Mouse (Mus musculus) hindbrain, embryonic 15.5 days (tissue): ENCODE data around the gene Ripk3. TPM values are rescaled to one million over a fixed set of nuclear protein-coding genes. Genes with fewer than 3 reads are reported as not detected.
"Not testable (repeated sequence)": the region's sequence is repeated elsewhere in the genome, so short reads cannot be mapped to it uniquely, and the experiment has no call there.

ENCODE experiments used
- ATAC-seq: fragments of 200-750 bp; cut with Nextera tagmentation; 2 replicates; pipeline ENCODE4 v1.8.0; 2017; ENCODE audit warnings: low read depth, moderate number of reproducible peaks, moderate TSS enrichment; ENCODE audit not compliant: low FRiP score
- H3K27ac ChIP-seq: fragments of 300-500 bp; sonication (generic); replicated peaks from 2 replicates; pipeline ENCODE4 v1.5.1; 2015; ENCODE audit warnings: mild to moderate bottlenecking, inconsistent platforms
- H3K27me3 ChIP-seq: fragments of 300-500 bp; sonication (generic); 2 replicates; pipeline ENCODE4 v1.6.1; 2015; ENCODE audit warnings: control low read depth, inconsistent platforms
- H3K36me3 ChIP-seq: fragments of 300-500 bp; sonication (generic); 2 replicates; pipeline ENCODE4 v1.6.1; 2015; ENCODE audit warnings: control low read depth, inconsistent platforms
- H3K4me1 ChIP-seq: fragments of 300-500 bp; sonication (generic); replicated peaks from 2 replicates; pipeline ENCODE4 v1.6.1; 2015; ENCODE audit warnings: control low read depth, inconsistent platforms
- H3K4me2 ChIP-seq: fragments of 300-500 bp; sonication (generic); 2 replicates; pipeline ENCODE4 v1.6.1; 2015; ENCODE audit warnings: moderate library complexity, mild to moderate bottlenecking, inconsistent platforms
- H3K4me3 ChIP-seq: fragments of 300-500 bp; sonication (generic); 2 replicates; pipeline ENCODE4 v1.5.1; 2015; ENCODE audit warnings: mild to moderate bottlenecking, inconsistent platforms
- H3K9ac ChIP-seq: fragments of 300-500 bp; sonication (generic); 2 replicates; pipeline ENCODE4 v1.6.1; 2015; ENCODE audit warnings: inconsistent platforms
- H3K9me3 ChIP-seq: fragments of 300-500 bp; sonication (generic); 2 replicates; pipeline ENCODE4 v1.6.1; 2016; ENCODE audit warnings: control low read depth, inconsistent platforms
- WGBS: fragments of 180-500 bp; shearing (Covaris S2); methylation state at CpG from one replicate; pipeline ENCODE4 v1.1.7; 2015; 5-methylcytosine and 5-hydroxymethylcytosine counted together
- polyA plus RNA-seq: library from polyadenylated mRNA; unstranded; fragments of >200 nt; fragmentation: Nextera tagmentation; extraction: Ambion mirVana; gene quantifications from 2 replicates; pipeline ENCODE4 v1.2.1, GENCODE M21; 2015

The Ripk3 gene
- polyA plus RNA-seq, 1 experiment from 2014 or later = 1.6 TPM

DNA sequence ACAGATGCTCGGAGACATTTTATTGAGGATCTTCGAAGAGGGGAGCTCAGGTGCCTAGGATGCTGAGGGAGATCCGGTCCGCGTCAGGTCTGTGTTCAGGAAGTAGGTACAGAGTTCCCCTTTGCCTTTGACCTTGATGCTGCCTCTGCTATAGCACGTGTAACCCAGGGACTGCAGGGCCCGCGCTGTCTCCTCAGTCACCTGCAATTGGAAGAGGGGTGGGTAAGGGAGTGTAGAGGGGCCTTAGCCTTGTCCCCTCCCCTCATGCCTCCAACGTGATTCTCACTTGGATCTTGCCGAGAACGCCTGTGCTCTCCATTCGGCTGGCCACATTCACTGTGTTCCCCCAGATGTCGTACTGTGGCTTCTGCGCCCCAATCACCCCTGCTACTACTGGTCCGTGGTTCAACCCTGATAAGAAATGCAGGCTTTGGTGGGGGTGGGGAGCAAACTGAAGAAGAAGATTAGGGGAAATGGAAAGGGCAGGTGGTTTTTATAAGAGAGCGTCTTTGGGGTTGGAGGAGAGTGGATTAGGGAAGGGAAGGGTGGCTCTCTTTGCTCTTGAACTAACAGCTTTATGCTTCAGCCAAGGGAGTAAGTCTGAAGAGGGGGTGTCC, 19.5 kb downstream of the Ripk3 start:
- Histone ChIP-seq H3K36me3 (no peaks in the 10 kb centered on the region), H3K9ac (no peak overlapping the region), H3K4me2 (no peak overlapping the region), H3K4me3 (no peak overlapping the region), H3K27me3 (peaks cover 43% of the 10 kb centered on the region), H3K9me3 (no peaks in the 10 kb centered on the region), H3K27ac (no peak overlapping the region), H3K4me1 (peaks cover 9% of the 10 kb centered on the region)
- 78% methylated on average over 16 of the region's 16 CpGs for WGBS
- no peak for ATAC-seq

DNA sequence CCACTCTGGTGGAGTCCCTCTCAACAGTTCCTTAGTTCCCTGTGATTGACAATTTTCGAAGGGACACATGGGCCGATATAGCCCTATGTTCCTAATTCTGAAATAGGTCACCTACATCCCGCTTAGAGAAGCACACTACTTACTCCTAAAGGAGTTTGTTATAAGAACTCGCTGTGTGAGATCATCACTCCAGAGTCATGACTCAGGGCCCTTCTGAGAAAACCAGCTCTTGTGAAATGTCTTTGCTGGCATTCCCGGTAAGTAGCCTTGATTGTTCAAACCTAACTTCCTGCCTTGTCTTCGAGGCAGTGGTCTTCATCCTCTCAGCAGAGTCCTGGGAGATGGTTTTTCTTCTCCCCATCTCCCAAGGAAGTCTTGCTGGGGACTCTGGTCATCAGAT, 20.1 kb downstream of the Ripk3 start:
- H3K9ac ChIP-seq = no peak overlapping the region
- ATAC-seq = no peak
- H3K27me3 ChIP-seq = peaks cover 46% of the 10 kb centered on the region
- no peaks in the 10 kb centered on the region for H3K36me3 ChIP-seq
- no peak overlapping the region for H3K4me2 ChIP-seq
- H3K27ac ChIP-seq = no peak overlapping the region
- H3K4me3 ChIP-seq = no peak overlapping the region
- H3K4me1 ChIP-seq = peaks cover 9% of the 10 kb centered on the region
- H3K9me3 ChIP-seq = no peaks in the 10 kb centered on the region
- whole genome bisulfite sequencing = 87% methylated on average over 6 of the region's 6 CpGs

- H3K4me2 ChIP-seq = peak overlapping the region; percentile 82
- H3K9me3 ChIP-seq = no peaks in the 10 kb centered on the region
- H3K27me3 ChIP-seq = peaks cover 51% of the 10 kb centered on the region
- H3K4me3 ChIP-seq = peak overlapping the region; percentile 42
- H3K9ac ChIP-seq = peak overlapping the region; percentile 47
- peak; percentile 49 for ATAC-seq
- WGBS = 13% methylated on average over 52 of the region's 52 CpGs
- H3K4me1 ChIP-seq = peaks cover 11% of the 10 kb centered on the region
- no peak overlapping the region for H3K27ac ChIP-seq
- no peaks in the 10 kb centered on the region for H3K36me3 ChIP-seq
These were observed 20.9 kb downstream of the Ripk3 start for GRCm38 (mm10) chr14:55767519-55768414.

GRCm38 (mm10) chr14:55765696-55766095, 23.0 kb downstream of the Ripk3 start, which contains the start of gene Ltb4r1:
Gene Ltb4r1, plus strand, starts transcription at chr14:55765962.
- no peak within 1 kb of the TSS for H3K27ac ChIP-seq
- no peak within 1 kb of the TSS for H3K4me3 ChIP-seq
- WGBS = 70% methylated on average over 4 of the region's 4 CpGs
- peaks cover 24% of the 10 kb centered on the region for H3K4me1 ChIP-seq
- peaks cover 57% of the 10 kb centered on the region for H3K27me3 ChIP-seq
- H3K4me2 ChIP-seq = no peak within 1 kb of the TSS
- H3K9me3 ChIP-seq = no peaks in the 10 kb centered on the region
- no peak for ATAC-seq
- H3K36me3 ChIP-seq = no peaks in the 10 kb centered on the region
- H3K9ac ChIP-seq = no peak within 1 kb of the TSS

- no peaks in the 10 kb centered on the region for H3K9me3 ChIP-seq
- H3K27ac ChIP-seq = no peak overlapping the region
- H3K36me3 ChIP-seq = no peaks in the 10 kb centered on the region
- peak overlapping the region; percentile 88; the same call in 1 of the 2 replicates for H3K4me2 ChIP-seq
- no peak overlapping the region for H3K9ac ChIP-seq
- WGBS = 65% methylated on average over 7 of the region's 7 CpGs
- ATAC-seq = no peak
- H3K4me1 ChIP-seq = peaks cover 22% of the 10 kb centered on the region
- H3K27me3 ChIP-seq = peaks cover 44% of the 10 kb centered on the region
- H3K4me3 ChIP-seq = no peak overlapping the region
These were observed 25.5 kb downstream of the Ripk3 start for GRCm38 (mm10) chr14:55763166-55763565.

GRCm38 (mm10) chr14:55762001-55762821, 26.5 kb downstream of the Ripk3 start:
- H3K27me3 ChIP-seq = peaks cover 40% of the 10 kb centered on the region
- under 1% methylated on average over 77 of the region's 77 CpGs for WGBS

GRCm38 (mm10) chr14:55761163-55761562, 27.5 kb downstream of the Ripk3 start, which contains the start of gene Ltb4r2:
Gene Ltb4r2, plus strand, starts transcription at chr14:55761428.
- no peak for ATAC-seq
- 78% methylated on average over 6 of the region's 6 CpGs for WGBS
- H3K27me3 ChIP-seq = peaks cover 33% of the 10 kb centered on the region

More at GRCm38 (mm10) chr14:55762001-55762821, 26.5 kb downstream of the Ripk3 start:
- Histone ChIP-seq H3K4me1 (peaks cover 15% of the 10 kb centered on the region), H3K9me3 (no peaks in the 10 kb centered on the region), H3K4me3 (peak overlapping the region; percentile 48), H3K9ac (peak overlapping the region; percentile 63), H3K36me3 (no peaks in the 10 kb centered on the region), H3K27ac (peak overlapping the region; percentile 62), H3K4me2 (peak overlapping the region; percentile 88)
- peak; percentile 71 for ATAC-seq

DNA sequence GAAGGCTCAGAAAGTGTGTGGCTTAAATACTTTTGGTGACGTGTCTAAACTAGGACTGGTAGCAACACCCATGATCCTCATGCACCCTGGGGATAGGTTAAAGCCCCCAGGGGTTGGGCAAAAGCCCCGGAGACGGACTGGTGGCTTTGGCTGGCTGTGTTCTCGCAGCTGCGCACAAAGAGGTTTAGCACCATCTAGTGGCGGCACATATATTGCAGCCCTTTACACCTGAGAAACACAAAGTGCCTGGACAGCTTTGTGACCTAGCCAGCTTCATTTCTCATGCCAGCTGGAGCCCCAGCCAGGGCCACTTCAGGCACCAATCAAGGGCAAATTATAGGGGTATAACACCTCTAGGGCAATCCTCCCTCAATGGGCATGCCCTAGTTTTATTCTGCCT, 28.5 kb downstream of the Ripk3 start:
- H3K27me3 ChIP-seq = peaks cover 23% of the 10 kb centered on the region
- not testable (repeated sequence) for H3K27ac ChIP-seq, ATAC-seq, H3K9me3 ChIP-seq, H3K9ac ChIP-seq, H3K4me3 ChIP-seq
- peaks cover 15% of the 10 kb centered on the region for H3K4me1 ChIP-seq
- WGBS = under 1% methylated on average over 6 of the region's 6 CpGs
- H3K36me3 ChIP-seq = peaks cover 14% of the 10 kb centered on the region
- peak overlapping the region; percentile 44 for H3K4me2 ChIP-seq

More at GRCm38 (mm10) chr14:55761163-55761562, 27.5 kb downstream of the Ripk3 start, which contains the start of gene Ltb4r2:
- H3K36me3 ChIP-seq = peaks cover 5% of the 10 kb centered on the region; the same call in 1 of the 2 replicates
- no peaks in the 10 kb centered on the region for H3K9me3 ChIP-seq
- peaks cover 15% of the 10 kb centered on the region for H3K4me1 ChIP-seq
- peak within 1 kb of the TSS; percentile 88 for H3K4me2 ChIP-seq
- peak within 1 kb of the TSS; percentile 62 for H3K27ac ChIP-seq
- peak within 1 kb of the TSS; percentile 63 for H3K9ac ChIP-seq
- H3K4me3 ChIP-seq = peak within 1 kb of the TSS; percentile 48

- peaks cover 9% of the 10 kb centered on the region for H3K27me3 ChIP-seq
- H3K9me3 ChIP-seq = no peaks in the 10 kb centered on the region
- ATAC-seq = no peak
- WGBS = 17% methylated on average over 8 of the region's 8 CpGs
- H3K4me1 ChIP-seq = peaks cover 15% of the 10 kb centered on the region
- no peak within 1 kb of the TSS for H3K9ac ChIP-seq
- peaks cover 32% of the 10 kb centered on the region for H3K36me3 ChIP-seq
- no peak within 1 kb of the TSS for H3K27ac ChIP-seq
- no peak within 1 kb of the TSS for H3K4me3 ChIP-seq
- H3K4me2 ChIP-seq = peak within 1 kb of the TSS; percentile 29
These were observed 30.3 kb downstream of the Ripk3 start, which contains the start of gene Cideb for GRCm38 (mm10) chr14:55758363-55758784. Gene Cideb, minus strand, starts transcription at chr14:55758458.

DNA sequence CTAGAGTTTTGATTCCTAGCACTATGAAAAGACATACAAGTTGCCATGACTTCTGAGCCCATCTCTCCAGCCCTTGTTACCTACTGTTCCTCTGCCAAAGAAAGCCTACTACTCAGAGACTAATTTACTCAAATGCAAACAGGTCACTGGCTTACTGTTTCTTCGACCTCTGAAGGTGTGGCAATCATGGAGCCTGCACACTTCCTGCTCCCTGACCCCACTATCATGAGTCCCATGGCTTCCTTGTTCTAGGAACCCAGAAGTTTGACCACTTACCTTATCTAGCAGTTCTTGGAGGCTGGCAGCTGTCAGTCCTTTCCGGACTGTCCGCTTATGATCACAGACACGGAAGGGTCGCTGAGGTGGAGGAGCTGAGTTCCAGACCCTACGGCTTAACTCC, 31.1 kb downstream of the Ripk3 start:
- no peak for ATAC-seq
- 87% methylated on average over 6 of the region's 6 CpGs for WGBS
- H3K36me3 ChIP-seq = peaks cover 40% of the 10 kb centered on the region
- H3K4me1 ChIP-seq = peaks cover 11% of the 10 kb centered on the region
- no peak overlapping the region for H3K4me2 ChIP-seq
- peaks cover 6% of the 10 kb centered on the region for H3K27me3 ChIP-seq
- no peaks in the 10 kb centered on the region for H3K9me3 ChIP-seq
- no peak overlapping the region for H3K9ac ChIP-seq
- H3K4me3 ChIP-seq = no peak overlapping the region
- H3K27ac ChIP-seq = no peak overlapping the region

DNA sequence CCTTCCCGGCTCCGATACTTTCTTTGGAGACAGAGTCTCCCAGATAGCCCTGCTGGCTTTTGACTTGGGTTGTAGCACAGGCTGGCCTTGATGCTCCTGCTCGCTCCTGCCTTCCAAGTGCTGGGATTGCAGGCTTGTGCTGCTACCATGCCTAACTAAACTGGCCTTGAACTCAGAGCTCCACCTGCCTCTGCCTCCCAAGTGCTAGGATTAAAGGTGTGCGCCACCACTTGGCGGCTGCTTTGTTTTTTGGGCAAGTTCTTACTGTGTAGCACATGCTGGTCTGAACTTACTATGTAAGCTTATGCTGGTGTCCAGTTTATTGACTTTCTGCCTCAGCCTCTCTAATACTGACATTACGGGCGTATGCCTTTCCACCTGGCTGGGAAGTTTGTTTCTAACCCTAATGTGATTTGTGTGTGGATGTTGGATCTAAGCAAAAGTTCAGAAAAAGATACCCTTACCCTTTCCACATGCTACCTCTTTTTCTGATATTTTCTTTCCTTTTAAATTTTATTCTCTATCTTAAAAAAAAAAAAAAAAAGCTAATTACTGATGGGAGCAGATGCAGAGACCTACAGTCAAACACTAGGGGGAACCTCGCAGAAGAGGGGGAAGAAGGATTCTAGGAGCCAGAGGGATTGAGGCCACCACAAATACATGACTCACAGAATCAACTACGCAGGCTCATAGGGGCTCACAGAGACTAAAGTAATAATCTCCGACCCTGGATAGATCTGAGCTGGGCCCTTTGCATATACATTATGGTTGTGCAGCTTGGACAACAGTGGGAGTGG, 41.4 kb downstream of the Ripk3 start:
- 92% methylated on average over 10 of the region's 10 CpGs for WGBS
- Histone ChIP-seq H3K4me1 (peaks cover 41% of the 10 kb centered on the region), H3K9ac (no peak overlapping the region), H3K4me3 (no peak overlapping the region), H3K9me3 (no peaks in the 10 kb centered on the region), H3K4me2 (peak overlapping the region; percentile 96), H3K27me3 (no peaks in the 10 kb centered on the region), H3K36me3 (peaks cover 22% of the 10 kb centered on the region), H3K27ac (no peak overlapping the region)
- ATAC-seq = no peak
